In the genomic region with DNA sequence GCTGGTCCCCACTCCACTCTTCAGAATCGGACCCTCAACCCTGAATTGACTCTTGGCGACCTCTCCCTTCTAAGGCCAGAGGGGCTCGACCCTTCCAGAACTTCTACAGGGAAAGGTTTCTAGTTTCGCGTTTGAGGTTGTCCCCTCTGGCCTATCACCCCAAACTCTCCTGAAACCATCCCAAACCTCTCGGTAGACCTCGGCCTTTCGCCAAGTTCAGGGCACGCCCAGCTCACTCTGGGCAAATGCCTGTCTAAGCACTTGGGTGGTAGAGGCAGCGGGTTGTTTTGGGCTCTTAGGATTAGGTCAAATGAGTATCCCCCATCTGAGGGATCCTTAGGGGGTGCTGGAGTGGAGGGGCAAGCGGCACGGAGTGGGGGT, we compare ENCODE assay signal across 8 mouse cellular contexts.
A peak's percentile ranks its signal among the peaks of the same experiment; 100 is the strongest.
DNase-seq lines count a peak whose midpoint lies in the region; ATAC-seq and TF ChIP-seq lines count a peak whose summit lies in the region.
"Had no signal": no experiment of that assay in that cellular context is flagged by ENCODE, and none has a peak within 500 bp of the region (broad histone marks: within the 10 kb centered on the region; RNA-seq: fewer than 3 reads in every experiment).

No protein-coding gene starts in this region.

- 10% methylated on average over 12 of the region's 12 CpGs for WGBS in spleen, adult 2 months
- WGBS in hindbrain, embryonic 11.5 days: 1% methylated on average over 12 of the region's 12 CpGs

- no peaks in the 10 kb centered on the region for H3K36me3 ChIP-seq in spleen, adult 2 months (ENCODE audit: control insufficient read depth, insufficient read depth, low read length)
- H3K36me3 ChIP-seq in hindbrain, embryonic 11.5 days (ENCODE audit: control insufficient read depth, insufficient read depth, low read length): no peaks in the 10 kb centered on the region

- no peaks in the 10 kb centered on the region; the same call in 1 of the 2 replicates for H3K27me3 ChIP-seq in spleen, adult 2 months (ENCODE audit: control insufficient read depth, insufficient read depth, low read length)
- no peaks in the 10 kb centered on the region for H3K27me3 ChIP-seq in hindbrain, embryonic 11.5 days (ENCODE audit: control insufficient read depth, insufficient read depth, low read length)

- no peak overlapping the region for H3K27ac ChIP-seq in spleen, adult 2 months (ENCODE audit: insufficient read depth, low read length)
- H3K27ac ChIP-seq in hindbrain, embryonic 11.5 days (ENCODE audit: low read depth, low read length): no peak overlapping the region

- peak overlapping the region; percentile 83 for H3K9ac ChIP-seq in hindbrain, embryonic 11.5 days (ENCODE audit: low read depth, low read length)

- no peak for TF ChIP-seq CTCF in spleen, adult 2 months (IDR thresholded peaks at IDR 0.05; ENCODE audit: extremely low read depth, insufficient read depth, insufficient read length, insufficient replicate concordance)

- no peak for TF ChIP-seq POLR2A in spleen, adult 2 months (IDR thresholded peaks at IDR 0.05; ENCODE audit: low read depth, low read length)

- peak overlapping the region; percentile 84 for H3K4me2 ChIP-seq in hindbrain, embryonic 11.5 days (replicated peaks; ENCODE audit: low read depth, low read length)

- ATAC-seq in hindbrain, embryonic 11.5 days (ENCODE audit: low FRiP score): peak; percentile 30; the same call in 1 of the 2 replicates
- no peak for ATAC-seq in erythroid progenitor cell, adult 5-6 weeks (replicated peaks; ENCODE audit: low FRiP score, poor library complexity, severe bottlenecking)

- no peaks in the 10 kb centered on the region for H3K9me3 ChIP-seq in hindbrain, embryonic 11.5 days (ENCODE audit: control insufficient read depth, low read length)
- H3K9me3 ChIP-seq: megakaryocyte, embryonic 14.5 days had no signal

- no peak for DNase-seq in spleen, adult 2 months (ENCODE audit: low read depth in 1 of 2, low spot score in 2 of 2)
- no peak for DNase-seq in spleen, adult 12 weeks (ENCODE audit: low spot score)
- peak; percentile 57 for DNase-seq in embryo, embryonic 10 days (ENCODE audit: low spot score)
- DNase-seq in hindbrain, embryonic 11.5 days (ENCODE audit: low spot score): peak; percentile 57
- DNase-seq in lung, postnatal 10 days: peak; percentile 32
- DNase-seq in frontal cortex, postnatal 36 days (ENCODE audit: low spot score in 2 of 2): no peak

- peaks cover 3% of the 10 kb centered on the region; the same call in 1 of the 2 replicates for H3K4me1 ChIP-seq in spleen, adult 2 months (ENCODE audit: control insufficient read depth, insufficient read depth, insufficient read length)
- H3K4me1 ChIP-seq in hindbrain, embryonic 11.5 days (replicated peaks; ENCODE audit: control insufficient read depth, insufficient read depth, low read length): no peaks in the 10 kb centered on the region

- H3K4me3 ChIP-seq in spleen, adult 2 months (ENCODE audit: extremely low read depth, insufficient read depth, insufficient read length): peak overlapping the region; percentile 19
- H3K4me3 ChIP-seq in hindbrain, embryonic 11.5 days (ENCODE audit: low read depth, low read length): peak overlapping the region; percentile 57

Comparison
In these comparisons a context has a peak if more than half of its experiments do, and no peak if none do; other contexts are left out.
1. DNase-seq: peak in embryo, embryonic 10 days (single experiment), hindbrain, embryonic 11.5 days (single experiment) and lung, postnatal 10 days (single experiment); none in spleen, adult 2 months (0 of 2), spleen, adult 12 weeks (single experiment) and frontal cortex, postnatal 36 days (0 of 2).